Mouse (Mus musculus) limb, embryonic 11.5 days (tissue): Measurements from ENCODE around the gene Mrps12. TPM values are rescaled to one million over a fixed set of nuclear protein-coding genes. Genes with fewer than 3 reads are reported as not detected.

Experiments used
- ATAC-seq: fragments of 200-750 bp; cut with Nextera tagmentation; 2 replicates; pipeline ENCODE4 v1.8.0; 2017; ENCODE audit warnings: low read depth; ENCODE audit not compliant: insufficient number of reproducible peaks, low FRiP score, low TSS enrichment
- DNase-seq: peaks from one replicate; pipeline ENCODE4 v3.0.0-alpha.2; 2015; ENCODE audit warnings: low spot score
- H3K27ac ChIP-seq: fragments of 300-500 bp; sonication (generic); replicated peaks from 2 replicates; pipeline ENCODE4 v1.5.1; 2014; ENCODE audit warnings: low read depth, mild to moderate bottlenecking, low read length
- H3K27me3 ChIP-seq: fragments of 300-500 bp; sonication (generic); 2 replicates; pipeline ENCODE4 v1.6.1; 2014; ENCODE audit warnings: mild to moderate bottlenecking, low read length, mixed read lengths; ENCODE audit not compliant: control insufficient read depth, insufficient read depth
- H3K36me3 ChIP-seq: fragments of 300-500 bp; sonication (generic); 2 replicates; pipeline ENCODE4 v1.6.1; 2014; ENCODE audit warnings: mild to moderate bottlenecking, low read length, moderate library complexity, mixed read lengths; ENCODE audit not compliant: control insufficient read depth, insufficient read depth
- H3K4me1 ChIP-seq: fragments of 300-500 bp; sonication (generic); 2 replicates; pipeline ENCODE4 v1.6.1; 2014; ENCODE audit warnings: low read length, mixed read lengths; ENCODE audit not compliant: control insufficient read depth, insufficient read depth
- H3K4me2 ChIP-seq: fragments of 300-500 bp; sonication (generic); 2 replicates; pipeline ENCODE4 v1.6.1; 2014; ENCODE audit warnings: low read depth, mild to moderate bottlenecking, moderate library complexity; ENCODE audit not compliant: severe bottlenecking
- H3K4me3 ChIP-seq: fragments of 300-500 bp; sonication (generic); 2 replicates; pipeline ENCODE4 v1.5.1; 2014; ENCODE audit warnings: low read depth, low read length
- H3K9ac ChIP-seq: fragments of 300-500 bp; sonication (generic); 2 replicates; pipeline ENCODE4 v1.6.1; 2014; ENCODE audit warnings: mild to moderate bottlenecking, low read length
- H3K9me3 ChIP-seq: fragments of 300-500 bp; sonication (generic); 2 replicates; pipeline ENCODE4 v1.6.1; 2016; ENCODE audit warnings: low read length; ENCODE audit not compliant: control insufficient read depth
- WGBS: fragments of 180-500 bp; shearing (Covaris S2); extraction: QIAGEN DNeasy Blood & Tissue Kit; methylation state at CpG from one replicate; pipeline ENCODE4 v1.1.7; 2014; 5-methylcytosine and 5-hydroxymethylcytosine counted together
- polyA plus RNA-seq: library from polyadenylated mRNA; unstranded; fragments of >200 nt; fragmentation: Nextera tagmentation; extraction: Ambion mirVana; gene quantifications from 2 replicates; pipeline ENCODE4 v1.2.1, GENCODE M21; 2014

Gene Mrps12
- polyA plus RNA-seq, 1 experiment from 2014 or later, result 156 TPM

DNA sequence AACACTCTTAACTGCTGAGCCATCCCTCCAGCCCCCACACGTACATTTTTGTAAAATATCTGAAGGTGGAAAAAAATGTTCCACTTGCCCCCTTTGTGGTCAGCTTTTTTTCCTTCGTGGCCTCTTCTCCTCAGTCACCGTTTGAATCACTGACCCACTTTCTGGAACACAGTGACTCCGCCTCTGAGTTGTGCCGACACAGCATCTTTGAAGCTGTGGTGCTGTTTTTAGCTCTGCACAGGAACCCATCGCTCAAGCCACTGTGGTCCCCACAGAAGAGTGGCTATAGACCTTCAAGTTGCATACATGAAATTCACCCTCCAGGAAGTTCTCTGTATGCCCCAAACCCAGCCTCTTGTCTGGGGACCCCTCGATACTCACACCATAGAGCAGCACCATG, 39.2 kb upstream of the Mrps12 start:
- no peaks in the 10 kb centered on the region; the same call in none of the 2 replicates for H3K36me3 ChIP-seq
- H3K4me1 ChIP-seq, result no peaks in the 10 kb centered on the region
- H3K4me2 ChIP-seq, result no peak overlapping the region
- no peak overlapping the region for H3K27ac ChIP-seq
- no peaks in the 10 kb centered on the region for H3K27me3 ChIP-seq
- DNase-seq (no peak), ATAC-seq (no peak)
- no peaks in the 10 kb centered on the region for H3K9me3 ChIP-seq
- WGBS, result 87% methylated on average over 7 of the region's 7 CpGs
- H3K4me3 ChIP-seq, result no peak overlapping the region
- H3K9ac ChIP-seq, result no peak overlapping the region

DNA sequence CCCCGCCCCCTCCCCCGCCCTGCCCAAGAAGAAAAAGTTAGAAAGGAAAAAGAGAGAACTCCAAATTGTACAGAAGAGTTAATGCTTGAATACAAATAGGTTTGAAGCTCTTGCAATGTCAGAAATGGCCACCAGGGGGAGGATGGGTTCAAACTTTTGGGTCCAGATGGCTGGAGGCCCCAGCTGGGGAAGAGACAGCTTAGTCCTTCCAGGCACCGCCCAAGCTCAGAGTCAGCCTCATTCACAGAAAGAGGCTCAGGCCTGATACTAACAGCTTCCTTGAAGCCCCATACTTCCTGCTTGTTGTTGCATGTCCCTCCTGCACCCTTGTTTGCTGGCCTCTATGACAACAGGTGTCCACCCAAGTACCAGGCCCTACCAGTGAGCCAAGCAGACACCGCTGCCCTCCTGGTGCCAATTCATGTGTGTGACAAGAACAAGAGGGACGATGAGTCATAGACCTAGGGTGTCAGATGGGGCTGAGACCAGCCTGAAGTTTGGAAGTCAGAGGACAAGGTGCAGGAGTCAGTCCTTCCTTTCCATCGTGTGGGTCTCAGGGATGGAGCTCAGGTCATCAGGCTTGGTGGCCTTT, 38.5 kb upstream of the Mrps12 start:
- H3K9me3 ChIP-seq, result no peaks in the 10 kb centered on the region
- 50% methylated on average over 6 of the region's 6 CpGs for WGBS
- no peak overlapping the region for H3K9ac ChIP-seq
- DNase-seq, result peak; percentile 94
- no peaks in the 10 kb centered on the region for H3K27me3 ChIP-seq
- no peak for ATAC-seq
- no peak overlapping the region for H3K27ac ChIP-seq
- no peaks in the 10 kb centered on the region; the same call in 1 of the 2 replicates for H3K36me3 ChIP-seq
- H3K4me3 ChIP-seq, result no peak overlapping the region
- no peaks in the 10 kb centered on the region for H3K4me1 ChIP-seq
- no peak overlapping the region for H3K4me2 ChIP-seq

DNA sequence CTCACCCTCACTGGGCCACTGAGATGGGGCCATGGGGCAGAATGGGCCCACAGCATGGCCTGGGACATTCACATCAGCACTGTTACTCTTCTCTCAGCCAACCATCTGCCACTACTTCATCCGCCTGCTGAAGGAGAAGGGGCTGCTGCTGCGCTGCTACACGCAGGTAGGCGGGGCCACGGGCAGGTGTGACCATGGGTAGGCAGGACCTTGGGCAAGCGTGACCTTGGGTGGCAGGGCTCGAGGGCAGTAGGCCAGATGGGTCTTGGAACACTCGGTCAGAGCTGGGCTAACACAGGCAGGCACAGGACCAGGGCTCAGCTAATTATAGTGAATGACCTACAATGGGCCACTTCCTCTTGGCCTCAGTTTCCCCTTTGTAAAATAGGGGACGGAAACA, 37.2 kb upstream of the Mrps12 start:
- no peak overlapping the region for H3K27ac ChIP-seq
- H3K4me2 ChIP-seq, result no peak overlapping the region
- H3K4me3 ChIP-seq, result no peak overlapping the region
- no peaks in the 10 kb centered on the region for H3K4me1 ChIP-seq
- 78% methylated on average over 9 of the region's 9 CpGs for WGBS
- no peak overlapping the region for H3K9ac ChIP-seq
- no peaks in the 10 kb centered on the region for H3K9me3 ChIP-seq
- H3K36me3 ChIP-seq, result no peaks in the 10 kb centered on the region
- no peak for DNase-seq
- no peak for ATAC-seq
- H3K27me3 ChIP-seq, result no peaks in the 10 kb centered on the region

DNA sequence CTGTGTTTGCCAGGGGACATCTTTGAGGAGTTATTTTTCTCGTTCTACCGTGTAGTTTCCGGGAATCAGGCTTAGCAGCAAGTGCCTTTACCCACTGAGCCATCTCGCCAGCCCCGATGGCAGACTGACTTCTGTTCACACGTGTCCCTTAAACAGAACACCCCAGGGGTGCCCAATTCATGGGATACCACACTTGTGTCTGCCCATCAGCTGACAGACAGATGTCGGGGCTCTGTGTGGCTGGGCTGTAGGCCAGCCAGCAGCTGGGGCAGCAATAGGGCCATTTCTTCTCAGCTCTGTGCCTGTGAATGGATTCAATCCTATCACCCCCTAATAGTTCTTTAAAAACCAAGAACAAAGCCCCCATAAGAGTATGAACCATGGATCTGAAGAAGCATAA, 33.5 kb upstream of the Mrps12 start:
- no peaks in the 10 kb centered on the region for H3K4me1 ChIP-seq
- H3K4me3 ChIP-seq, result no peak overlapping the region
- H3K36me3 ChIP-seq, result no peaks in the 10 kb centered on the region
- ATAC-seq, result no peak
- WGBS, result 92% methylated on average over 7 of the region's 7 CpGs
- no peak overlapping the region for H3K9ac ChIP-seq
- H3K27ac ChIP-seq, result no peak overlapping the region
- H3K4me2 ChIP-seq, result no peak overlapping the region
- DNase-seq, result no peak
- H3K27me3 ChIP-seq, result no peaks in the 10 kb centered on the region
- no peaks in the 10 kb centered on the region for H3K9me3 ChIP-seq

DNA sequence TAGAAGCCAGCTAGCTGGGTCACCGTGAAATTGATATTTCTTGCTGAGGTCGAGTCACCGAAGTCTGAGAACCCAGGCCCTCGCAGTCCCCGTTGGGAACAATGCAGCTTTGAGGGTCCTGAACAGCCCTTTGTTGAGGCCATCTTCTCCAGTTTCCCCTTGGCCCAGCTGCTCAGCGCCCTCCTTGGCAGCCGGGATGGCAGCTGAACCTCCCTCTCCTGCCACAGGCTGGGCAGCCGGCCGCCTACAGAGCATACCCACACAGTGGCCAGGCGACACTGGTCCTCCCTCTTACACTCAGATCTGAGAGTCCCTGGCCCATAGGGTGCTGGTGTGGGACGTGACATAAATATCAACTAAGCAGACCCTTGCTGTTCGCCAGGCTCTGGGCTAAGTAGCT, 32.5 kb upstream of the Mrps12 start:
- Histone ChIP-seq H3K9me3 (no peaks in the 10 kb centered on the region), H3K4me3 (no peak overlapping the region), H3K36me3 (no peaks in the 10 kb centered on the region), H3K27me3 (no peaks in the 10 kb centered on the region), H3K4me2 (no peak overlapping the region), H3K4me1 (no peaks in the 10 kb centered on the region), H3K9ac (no peak overlapping the region), H3K27ac (no peak overlapping the region)
- ATAC-seq (no peak), DNase-seq (no peak)
- 90% methylated on average over 12 of the region's 12 CpGs for WGBS

DNA sequence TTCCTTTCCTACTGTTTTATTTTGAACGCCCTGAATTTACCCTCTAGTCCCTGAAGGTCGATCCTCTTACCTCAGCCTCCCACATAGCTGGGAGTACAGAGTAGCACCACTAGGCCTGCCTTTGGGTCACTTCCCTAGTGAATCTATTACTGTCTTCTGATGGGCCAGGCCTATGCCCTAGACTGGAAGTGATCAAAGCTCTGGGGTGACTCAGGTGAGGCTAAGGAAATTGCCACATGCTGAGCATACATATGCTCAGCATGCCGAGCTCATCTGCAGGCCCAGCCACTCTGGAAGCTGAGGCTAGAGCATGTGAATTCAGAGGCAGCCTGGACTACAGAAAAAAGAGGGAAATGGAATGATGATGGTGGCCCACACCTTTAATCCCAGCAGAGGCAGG, 31.5 kb upstream of the Mrps12 start:
- H3K9me3 ChIP-seq, result no peaks in the 10 kb centered on the region
- H3K4me2 ChIP-seq, result no peak overlapping the region
- H3K27ac ChIP-seq, result no peak overlapping the region
- DNase-seq, result no peak
- H3K36me3 ChIP-seq, result no peaks in the 10 kb centered on the region
- 74% methylated on average over 3 of the region's 3 CpGs for WGBS
- H3K9ac ChIP-seq, result no peak overlapping the region
- H3K4me1 ChIP-seq, result no peaks in the 10 kb centered on the region
- no peak for ATAC-seq
- no peak overlapping the region for H3K4me3 ChIP-seq
- H3K27me3 ChIP-seq, result no peaks in the 10 kb centered on the region

DNA sequence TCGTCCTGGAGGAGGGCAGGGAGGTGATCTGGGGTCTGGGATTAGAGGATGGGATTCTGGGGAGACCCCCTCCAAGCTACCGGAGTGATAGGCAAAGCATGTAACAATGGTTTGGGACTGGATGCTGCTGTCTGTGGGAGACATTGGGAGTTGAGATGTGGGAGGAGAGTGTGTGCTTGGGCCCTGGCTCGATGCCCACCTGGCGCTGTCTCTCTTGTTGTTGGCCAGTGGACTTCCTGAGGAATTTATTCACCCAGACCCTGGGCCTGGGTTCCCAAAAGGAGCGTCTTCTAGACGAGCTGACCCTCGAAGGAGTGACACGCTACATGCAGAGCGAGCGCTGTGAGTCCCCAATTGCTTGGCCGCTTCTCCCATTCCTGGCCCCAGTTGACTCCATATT, 30.2 kb upstream of the Mrps12 start:
- H3K4me2 ChIP-seq, result no peak overlapping the region
- no peak overlapping the region for H3K27ac ChIP-seq
- DNase-seq, result no peak
- 96% methylated on average over 11 of the region's 11 CpGs for WGBS
- no peaks in the 10 kb centered on the region for H3K9me3 ChIP-seq
- no peak for ATAC-seq
- H3K4me1 ChIP-seq, result peaks cover 3% of the 10 kb centered on the region; the same call in 1 of the 2 replicates
- H3K36me3 ChIP-seq, result no peaks in the 10 kb centered on the region
- H3K4me3 ChIP-seq, result no peak overlapping the region
- no peak overlapping the region for H3K9ac ChIP-seq
- no peaks in the 10 kb centered on the region for H3K27me3 ChIP-seq

DNA sequence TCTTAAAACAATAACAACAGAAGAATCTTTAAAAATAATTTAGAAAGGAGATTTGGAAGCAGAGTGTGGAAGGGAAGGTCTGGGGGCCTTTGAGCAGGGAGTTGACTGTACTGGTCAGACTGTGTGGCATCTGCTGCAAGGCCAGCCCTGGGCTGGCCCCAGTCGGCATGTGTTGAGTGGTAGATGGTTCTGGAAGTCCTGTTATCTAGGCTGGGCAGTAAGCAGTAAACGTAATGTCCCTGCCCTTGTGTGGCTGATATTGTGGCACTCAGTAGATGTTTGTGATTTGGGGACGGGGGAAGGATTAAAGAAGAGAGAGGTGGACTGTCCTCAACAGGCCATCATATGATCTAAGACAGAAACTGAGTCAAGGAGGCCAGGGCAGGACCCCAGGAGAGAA, 28.7 kb upstream of the Mrps12 start:
- no peak for DNase-seq
- Histone ChIP-seq H3K4me2 (no peak overlapping the region), H3K4me1 (peaks cover 6% of the 10 kb centered on the region; the same call in 1 of the 2 replicates), H3K4me3 (no peak overlapping the region), H3K9me3 (no peaks in the 10 kb centered on the region), H3K27ac (no peak overlapping the region), H3K27me3 (no peaks in the 10 kb centered on the region), H3K9ac (no peak overlapping the region), H3K36me3 (no peaks in the 10 kb centered on the region)
- 90% methylated on average over 3 of the region's 3 CpGs for WGBS
- no peak for ATAC-seq

DNA sequence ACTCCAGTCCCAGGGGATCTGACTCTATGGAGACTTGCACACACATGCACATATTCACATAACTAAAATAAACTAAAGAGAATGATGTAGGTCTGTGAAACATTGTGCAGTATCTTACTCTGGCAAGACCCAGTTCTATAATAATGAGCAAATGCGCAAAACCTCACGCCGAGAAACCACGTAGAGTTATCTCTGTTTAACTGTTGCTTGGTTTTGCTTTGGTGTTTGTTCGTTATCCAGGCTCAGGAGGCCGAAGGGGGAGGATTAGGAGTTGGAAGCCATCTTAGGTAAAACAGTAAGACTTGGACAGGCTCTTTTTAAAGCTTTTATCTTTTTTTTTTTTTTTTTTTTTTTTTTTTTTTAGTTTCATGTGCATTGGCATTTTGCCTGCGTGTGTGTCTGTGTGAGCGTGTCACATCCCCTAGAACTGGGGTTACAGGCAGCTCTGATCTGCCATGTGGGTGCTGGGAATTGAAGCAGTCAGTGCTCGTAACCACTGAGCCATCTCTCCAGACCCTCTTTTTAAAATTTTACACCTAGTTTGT, 27.9 kb upstream of the Mrps12 start:
- no peak for DNase-seq
- Histone ChIP-seq H3K4me3 (no peak overlapping the region), H3K27me3 (no peaks in the 10 kb centered on the region), H3K36me3 (no peaks in the 10 kb centered on the region), H3K9me3 (no peaks in the 10 kb centered on the region), H3K9ac (no peak overlapping the region), H3K4me1 (peaks cover 6% of the 10 kb centered on the region; the same call in 1 of the 2 replicates), H3K4me2 (no peak overlapping the region), H3K27ac (no peak overlapping the region)
- 93% methylated on average over 9 of the region's 9 CpGs for WGBS
- ATAC-seq, result no peak
